Mouse (Mus musculus): ENCODE results near the gene Smco4. TPM values are rescaled to one million over a fixed set of nuclear protein-coding genes. Genes with fewer than 3 reads are reported as not detected.

Gene Smco4
- polyA plus RNA-seq (2012; rRNA removed) (3.4 and 5.8 TPM in 2 replicates), polyA plus RNA-seq (2014; fragmentation: Nextera tagmentation; extraction: Ambion mirVana) (1.4 and 2.3 TPM in 2 replicates)

DNA sequence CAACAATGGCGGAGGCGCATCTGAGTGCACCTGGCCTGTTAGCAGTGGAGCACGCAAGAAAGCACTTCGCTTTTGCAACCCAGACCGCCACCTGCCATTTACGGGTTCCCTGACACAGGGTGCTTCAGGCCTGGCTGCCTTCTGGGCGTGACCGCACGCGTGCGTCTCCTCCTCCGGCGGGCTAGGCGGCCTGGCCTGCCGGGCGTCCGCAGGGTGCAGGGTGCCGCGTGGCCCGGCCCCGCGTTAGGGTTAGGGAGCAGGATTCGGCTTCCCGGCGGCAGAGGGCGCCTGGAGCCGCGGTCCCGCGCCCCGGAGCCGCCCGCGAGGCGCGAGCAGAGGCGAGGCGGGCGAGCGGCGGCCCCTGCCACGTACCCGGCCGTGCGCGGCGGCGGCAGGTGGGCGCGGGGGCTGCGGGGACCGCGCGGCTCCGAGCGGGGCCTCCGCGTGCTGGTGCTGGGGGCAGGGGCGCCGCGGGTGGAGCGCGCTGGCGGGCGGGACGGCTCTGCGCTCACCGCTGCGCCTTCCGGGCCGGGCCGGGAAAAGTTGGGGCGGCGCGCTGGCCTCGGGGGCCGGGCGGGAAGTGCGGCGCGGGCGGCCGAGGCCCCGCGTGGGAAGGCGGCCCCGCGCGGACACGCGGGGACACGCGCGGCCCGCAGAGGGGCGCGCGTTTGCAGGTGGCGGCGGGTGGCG, at the start of gene Smco4:
Gene Smco4 (plus strand): TSS at position 198 of the 690 bp plus-strand sequence.
- TF ChIP-seq EP300 (IDR thresholded peaks at IDR 0.05; ENCODE audit: low read depth) (no peak), CTCF (IDR thresholded peaks at IDR 0.05; ENCODE audit: low read depth) (peak; percentile 30; the same call in 1 of the 2 replicates)
- Histone ChIP-seq H3K4me1 (replicated peaks; ENCODE audit: control insufficient read depth in 2 of 2, insufficient read depth in 2 of 2, low read length in 1 of 2) (peaks cover 4 to 14% of the 10 kb centered on the region in 2 experiments), H3K9me3 (ENCODE audit: control insufficient read depth, low read length) (no peaks in the 10 kb centered on the region), H3K4me2 (ENCODE audit: low read depth) (peak within 1 kb of the TSS; percentile 71), H3K36me3 (replicated peaks; ENCODE audit: control insufficient read depth, insufficient read depth, low read depth) (no peaks in the 10 kb centered on the region), H3K27ac (no peak within 1 kb of the TSS), H3K9ac (replicated peaks) (peak within 1 kb of the TSS; percentile 65), H3K27me3 (ENCODE audit: control insufficient read depth, insufficient read depth, low read length) (no peaks in the 10 kb centered on the region), H3K4me3 (ENCODE audit: insufficient read depth in 1 of 2, low read depth in 2 of 2, low read length in 2 of 2) (peak within 1 kb of the TSS; percentile 74 to 75)
- DNase-seq (ENCODE audit: low read depth in 3 of 3, low spot score in 3 of 3) (peak; percentile 26 to 38 (median 38)), ATAC-seq (ENCODE audit: insufficient read depth) (peak; percentile 84)
- 1% methylated on average over 90 of the region's 101 CpGs for WGBS (ENCODE audit: insufficient replicate concordance)

DNA sequence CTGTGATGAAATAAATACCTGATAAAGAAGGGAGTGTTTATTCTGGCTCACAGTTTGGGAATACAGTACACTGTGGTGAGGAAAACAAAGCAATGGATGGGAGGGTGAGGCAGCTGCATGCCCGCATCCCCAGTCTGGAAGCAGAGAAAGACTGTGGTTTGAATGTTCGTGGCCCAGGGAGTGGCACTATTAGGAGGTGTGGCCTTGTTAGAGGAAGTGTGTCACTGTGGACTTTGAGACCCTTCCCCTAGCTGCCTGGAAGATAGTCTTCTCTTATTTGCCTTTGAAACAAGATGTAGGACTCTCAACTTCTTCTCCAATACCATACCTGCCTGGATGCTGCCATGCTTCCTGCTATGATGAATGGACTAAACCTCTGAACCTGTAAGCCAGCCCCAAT, 45.8 kb upstream of the Smco4 start:
- ATAC-seq (ENCODE audit: insufficient read depth): no peak
- H3K27ac ChIP-seq: no peak overlapping the region
- DNase-seq (ENCODE audit: low read depth in 3 of 3, low spot score in 3 of 3): no peak
- no peak overlapping the region for H3K4me3 ChIP-seq (ENCODE audit: insufficient read depth in 1 of 2, low read depth in 2 of 2, low read length in 2 of 2)
- H3K9me3 ChIP-seq (ENCODE audit: control insufficient read depth, low read length): no peaks in the 10 kb centered on the region
- no peaks in the 10 kb centered on the region for H3K4me1 ChIP-seq (replicated peaks; ENCODE audit: control insufficient read depth in 2 of 2, insufficient read depth in 2 of 2, low read length in 1 of 2)
- no peak overlapping the region for H3K4me2 ChIP-seq (ENCODE audit: low read depth)
- no peak for TF ChIP-seq CTCF (IDR thresholded peaks at IDR 0.05; ENCODE audit: low read depth)
- TF ChIP-seq EP300 (IDR thresholded peaks at IDR 0.05; ENCODE audit: low read depth): no peak
- H3K27me3 ChIP-seq (ENCODE audit: control insufficient read depth, insufficient read depth, low read length): no peaks in the 10 kb centered on the region
- H3K36me3 ChIP-seq (replicated peaks; ENCODE audit: control insufficient read depth, insufficient read depth, low read depth): no peaks in the 10 kb centered on the region
- no peak overlapping the region for H3K9ac ChIP-seq (replicated peaks)
- WGBS (ENCODE audit: insufficient replicate concordance): 30% methylated on average over 2 of the region's 2 CpGs

DNA sequence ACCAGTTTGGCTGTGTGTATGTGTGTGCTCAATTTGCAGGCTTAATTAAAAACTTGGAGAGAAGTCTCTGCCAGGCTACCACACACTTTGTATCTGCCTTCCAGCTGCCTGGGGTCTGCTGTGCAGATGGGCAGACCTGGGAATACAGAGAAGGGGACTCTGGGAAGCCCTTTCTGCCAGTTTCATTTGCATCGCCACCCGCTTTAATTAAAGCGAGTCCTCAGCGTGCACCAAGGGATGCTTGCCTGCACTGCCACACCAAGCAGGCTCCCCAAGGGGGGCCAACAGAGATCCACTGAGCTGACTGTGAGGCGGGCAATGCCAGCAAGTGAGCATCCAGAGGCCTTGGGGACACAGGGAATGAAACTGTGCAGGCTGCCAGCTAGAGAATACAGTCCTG, 42.3 kb upstream of the Smco4 start:
- no peaks in the 10 kb centered on the region for H3K27me3 ChIP-seq (ENCODE audit: control insufficient read depth, insufficient read depth, low read length)
- H3K4me3 ChIP-seq (ENCODE audit: insufficient read depth in 1 of 2, low read depth in 2 of 2, low read length in 2 of 2): no peak overlapping the region
- H3K4me1 ChIP-seq (replicated peaks; ENCODE audit: control insufficient read depth in 2 of 2, insufficient read depth in 2 of 2, low read length in 1 of 2): no peaks in the 10 kb centered on the region
- no peaks in the 10 kb centered on the region for H3K36me3 ChIP-seq (replicated peaks; ENCODE audit: control insufficient read depth, insufficient read depth, low read depth)
- no peak overlapping the region for H3K4me2 ChIP-seq (ENCODE audit: low read depth)
- DNase-seq (ENCODE audit: low read depth in 3 of 3, low spot score in 3 of 3) (no peak), ATAC-seq (ENCODE audit: insufficient read depth) (no peak)
- TF ChIP-seq EP300 (IDR thresholded peaks at IDR 0.05; ENCODE audit: low read depth): no peak
- TF ChIP-seq CTCF (IDR thresholded peaks at IDR 0.05; ENCODE audit: low read depth): no peak
- no peak overlapping the region for H3K9ac ChIP-seq (replicated peaks)
- H3K9me3 ChIP-seq (ENCODE audit: control insufficient read depth, low read length): no peaks in the 10 kb centered on the region
- 53% methylated on average over 5 of the region's 5 CpGs for WGBS (ENCODE audit: insufficient replicate concordance)
- no peak overlapping the region for H3K27ac ChIP-seq

DNA sequence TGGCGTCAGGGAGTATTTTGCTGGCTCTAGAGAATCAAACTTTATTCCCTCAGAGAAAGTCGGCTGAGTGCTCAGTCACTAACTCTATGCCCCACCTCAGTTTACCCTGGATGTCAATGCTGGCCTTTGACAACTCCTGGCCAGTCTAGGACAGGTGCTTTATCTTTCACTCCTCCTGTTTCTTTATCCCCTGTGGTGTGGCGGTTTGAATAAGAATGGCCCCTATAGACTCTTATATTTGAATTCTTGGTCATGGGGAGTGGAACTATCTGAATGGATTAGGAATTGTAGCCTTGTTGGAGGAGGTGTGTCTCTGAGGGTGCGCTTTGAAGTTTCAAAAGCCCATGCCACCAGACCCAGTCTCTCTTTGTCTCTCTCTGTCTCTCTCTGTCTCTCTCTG, 21.0 kb upstream of the Smco4 start:
- H3K9me3 ChIP-seq (ENCODE audit: control insufficient read depth, low read length): no peaks in the 10 kb centered on the region
- H3K36me3 ChIP-seq (replicated peaks; ENCODE audit: control insufficient read depth, insufficient read depth, low read depth): no peaks in the 10 kb centered on the region
- H3K4me1 ChIP-seq (replicated peaks; ENCODE audit: control insufficient read depth in 2 of 2, insufficient read depth in 2 of 2, low read length in 1 of 2): no peaks in the 10 kb centered on the region
- no peak overlapping the region for H3K27ac ChIP-seq
- TF ChIP-seq CTCF (IDR thresholded peaks at IDR 0.05; ENCODE audit: low read depth): no peak
- no peak for DNase-seq (ENCODE audit: low read depth in 3 of 3, low spot score in 3 of 3)
- no peak for ATAC-seq (ENCODE audit: insufficient read depth)
- no peak overlapping the region for H3K9ac ChIP-seq (replicated peaks)
- no peak overlapping the region for H3K4me3 ChIP-seq (ENCODE audit: insufficient read depth in 1 of 2, low read depth in 2 of 2, low read length in 2 of 2)
- no peaks in the 10 kb centered on the region for H3K27me3 ChIP-seq (ENCODE audit: control insufficient read depth, insufficient read depth, low read length)
- H3K4me2 ChIP-seq (ENCODE audit: low read depth): no peak overlapping the region
- 65% methylated on average over 4 of the region's 4 CpGs for WGBS (ENCODE audit: insufficient replicate concordance)

DNA sequence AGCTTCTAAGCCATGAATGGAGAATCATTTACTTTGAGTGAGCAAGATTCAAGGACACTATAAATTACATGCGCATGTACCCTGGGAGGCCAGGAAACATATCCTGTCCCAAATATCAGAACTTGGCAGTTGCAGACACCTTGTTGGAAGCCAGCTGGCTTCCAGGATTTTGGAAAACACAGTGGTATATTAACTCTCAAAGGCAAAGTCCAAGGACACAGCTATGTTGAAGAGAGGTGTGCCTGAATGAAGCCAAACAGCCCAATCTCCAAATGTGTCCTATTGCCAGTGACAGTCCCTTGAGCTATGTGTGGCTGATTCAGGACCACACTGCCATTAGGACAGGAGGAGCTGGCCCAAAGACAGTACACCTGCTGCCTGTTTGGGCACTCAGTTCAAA, 20.0 kb upstream of the Smco4 start:
- no peak for DNase-seq (ENCODE audit: low read depth in 3 of 3, low spot score in 3 of 3)
- H3K9ac ChIP-seq (replicated peaks): no peak overlapping the region
- TF ChIP-seq CTCF (IDR thresholded peaks at IDR 0.05; ENCODE audit: low read depth) (no peak), EP300 (IDR thresholded peaks at IDR 0.05; ENCODE audit: low read depth) (no peak)
- H3K4me3 ChIP-seq (ENCODE audit: insufficient read depth in 1 of 2, low read depth in 2 of 2, low read length in 2 of 2): no peak overlapping the region
- H3K9me3 ChIP-seq (ENCODE audit: control insufficient read depth, low read length): no peaks in the 10 kb centered on the region
- H3K4me2 ChIP-seq (ENCODE audit: low read depth): no peak overlapping the region
- no peaks in the 10 kb centered on the region for H3K36me3 ChIP-seq (replicated peaks; ENCODE audit: control insufficient read depth, insufficient read depth, low read depth)
- H3K27me3 ChIP-seq (ENCODE audit: control insufficient read depth, insufficient read depth, low read length): no peaks in the 10 kb centered on the region
- no peaks in the 10 kb centered on the region for H3K4me1 ChIP-seq (replicated peaks; ENCODE audit: control insufficient read depth in 2 of 2, insufficient read depth in 2 of 2, low read length in 1 of 2)
- ATAC-seq (ENCODE audit: insufficient read depth): no peak
- 72% methylated on average over 1 of the region's 1 CpGs for WGBS (ENCODE audit: insufficient replicate concordance)
- H3K27ac ChIP-seq: no peak overlapping the region

All from liver, embryonic 14.5 days (tissue).